Mouse (Mus musculus) cerebellum, adult 9-10 months (tissue): ENCODE data around the gene Olfr157.
"Not testable (repeated sequence)": the region's sequence is repeated elsewhere in the genome, so short reads cannot be mapped to it uniquely, and the experiment has no call there.

ENCODE experiments used
- DNase-seq: peaks from one replicate; pipeline ENCODE4 v3.0.0; 2022

Olfr157 gene

DNA sequence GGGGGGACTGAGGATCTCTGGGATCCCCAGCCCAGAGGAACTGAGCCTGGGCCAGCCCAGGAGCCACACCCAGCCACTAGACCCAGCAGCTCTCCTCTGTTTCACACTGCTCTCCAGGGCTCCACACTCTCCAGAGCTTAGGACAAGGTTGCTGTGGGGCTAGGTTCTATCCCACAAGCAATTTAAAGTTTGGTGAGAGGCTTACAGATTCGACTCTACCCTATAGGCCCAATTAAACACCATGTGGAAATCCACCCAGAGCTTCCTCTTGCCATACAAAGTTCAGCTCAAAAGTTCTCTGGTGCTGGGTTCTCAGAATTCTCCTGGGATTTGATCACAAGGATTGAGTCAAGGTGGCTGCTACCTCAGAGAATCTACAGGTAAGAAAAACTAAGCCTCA lies at the start of gene Olfr157:
Gene Olfr157, minus strand, starts transcription at position 101 of the 400 bp plus-strand sequence.
- no peak for DNase-seq

DNA sequence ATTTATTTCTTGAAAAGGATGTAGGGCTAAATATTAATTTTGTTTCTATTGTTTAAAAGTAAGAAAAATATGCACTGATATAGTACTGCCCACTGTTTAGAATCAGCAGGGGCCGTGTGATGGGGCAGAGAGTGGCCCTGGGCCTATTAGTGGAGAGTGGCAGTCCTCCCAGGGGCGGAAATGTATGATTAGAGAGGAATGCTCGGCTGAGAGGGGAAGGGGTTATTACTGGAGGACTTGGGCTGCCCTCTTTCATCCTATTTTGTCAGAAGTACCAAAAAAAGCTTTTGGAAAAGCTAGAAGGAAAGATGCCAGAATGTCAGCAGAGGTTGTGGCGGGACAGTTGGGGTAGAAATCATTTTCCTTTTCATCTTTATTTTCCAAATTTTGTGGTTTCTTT lies 44.2 kb upstream of the Olfr157 start:
- DNase-seq = no peak

DNA sequence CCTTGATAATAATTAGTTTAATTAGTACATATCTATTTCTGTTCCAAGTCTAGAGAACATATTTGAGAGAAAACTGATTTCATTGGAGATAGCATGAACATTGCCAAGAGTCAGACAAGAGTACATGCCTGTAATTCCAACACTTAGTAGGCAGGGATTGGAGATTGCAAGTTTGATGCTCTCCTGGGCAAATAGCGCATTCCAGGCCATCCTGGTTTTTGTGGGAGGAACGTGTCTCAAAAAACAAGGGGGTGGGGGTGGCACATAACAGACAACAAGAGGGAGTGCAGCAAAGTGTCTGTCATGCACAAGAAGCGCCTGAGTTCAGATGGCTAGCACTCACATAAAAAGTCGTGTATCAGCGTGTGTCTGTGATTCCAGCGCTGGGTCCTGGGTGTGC lies 39.6 kb upstream of the Olfr157 start:
- no peak for DNase-seq

DNA sequence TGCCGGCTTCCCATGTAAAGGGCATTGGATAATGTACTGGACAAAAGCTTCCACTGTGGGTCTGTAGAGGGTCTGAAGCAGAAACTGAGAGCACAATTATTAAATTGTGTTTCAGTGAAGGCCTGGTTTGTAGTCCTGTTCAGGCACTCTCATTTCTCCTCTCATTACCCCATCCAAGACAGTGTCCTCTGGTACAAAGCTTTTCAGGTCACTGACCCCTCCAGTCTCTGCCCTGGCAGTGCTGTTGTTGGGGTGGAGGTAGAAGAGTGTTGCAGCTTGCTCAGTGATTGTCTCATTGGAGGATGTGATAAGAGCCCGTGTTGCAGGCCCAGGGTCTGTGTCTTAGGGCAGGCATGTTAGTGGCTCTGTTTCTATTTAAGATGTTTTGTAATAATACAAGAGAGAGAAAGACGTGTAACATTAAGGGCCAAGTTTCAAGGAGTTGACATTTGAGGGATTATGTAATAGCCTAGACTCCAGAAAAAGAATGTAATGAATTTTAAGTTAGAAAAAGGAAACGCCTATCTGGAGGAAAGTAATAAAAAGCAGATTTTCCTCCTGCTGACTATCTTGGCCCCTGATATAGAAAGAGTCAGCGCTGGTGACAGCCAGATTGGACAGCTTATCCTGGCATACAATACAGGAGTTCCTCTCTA lies 38.2 kb upstream of the Olfr157 start:
- no peak for DNase-seq

DNA sequence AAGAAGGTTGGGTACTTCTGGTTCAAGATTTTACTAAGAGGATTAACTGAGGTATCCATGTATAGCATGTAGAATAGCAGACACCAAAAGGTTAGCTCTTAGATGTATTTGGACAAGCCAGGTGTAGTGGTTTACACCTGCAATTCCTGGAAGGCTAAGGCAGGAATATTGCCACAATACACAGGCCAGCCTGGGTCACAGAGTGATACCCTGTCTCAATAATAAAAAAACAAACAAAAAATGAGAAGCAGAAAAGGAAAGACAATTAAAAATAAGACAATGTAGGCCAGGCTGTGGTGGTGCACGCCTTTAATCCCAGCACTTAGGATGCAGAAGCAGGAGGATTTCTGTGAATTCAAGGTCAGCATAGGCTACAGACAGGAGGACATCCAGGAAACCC lies 37.2 kb upstream of the Olfr157 start:
- no peak for DNase-seq

DNA sequence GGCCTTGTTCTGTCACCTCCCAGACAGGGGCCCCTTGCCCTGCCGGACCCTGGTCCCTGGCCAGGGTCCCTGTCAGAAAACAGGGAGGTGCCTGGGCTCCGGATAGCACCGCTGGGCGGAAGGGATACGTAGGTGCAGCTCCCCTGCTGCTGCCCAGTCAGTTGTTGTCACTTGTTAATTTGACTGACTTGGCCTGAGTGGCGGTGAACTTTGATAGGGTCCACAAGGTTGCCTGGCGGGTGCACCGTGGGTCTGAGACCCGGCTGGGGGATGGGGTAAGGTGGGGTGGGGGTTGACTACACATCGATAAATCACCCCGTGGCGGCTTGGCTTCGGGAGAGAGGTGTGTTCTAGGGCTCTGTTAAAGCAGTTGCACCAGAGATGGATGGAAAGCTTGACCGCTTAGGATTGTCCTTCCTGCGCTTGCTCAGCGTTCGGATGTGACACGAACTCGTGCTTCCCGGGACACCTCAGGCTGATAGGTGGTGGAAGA lies 36.0 kb upstream of the Olfr157 start:
- peak; percentile 18 for DNase-seq

DNA sequence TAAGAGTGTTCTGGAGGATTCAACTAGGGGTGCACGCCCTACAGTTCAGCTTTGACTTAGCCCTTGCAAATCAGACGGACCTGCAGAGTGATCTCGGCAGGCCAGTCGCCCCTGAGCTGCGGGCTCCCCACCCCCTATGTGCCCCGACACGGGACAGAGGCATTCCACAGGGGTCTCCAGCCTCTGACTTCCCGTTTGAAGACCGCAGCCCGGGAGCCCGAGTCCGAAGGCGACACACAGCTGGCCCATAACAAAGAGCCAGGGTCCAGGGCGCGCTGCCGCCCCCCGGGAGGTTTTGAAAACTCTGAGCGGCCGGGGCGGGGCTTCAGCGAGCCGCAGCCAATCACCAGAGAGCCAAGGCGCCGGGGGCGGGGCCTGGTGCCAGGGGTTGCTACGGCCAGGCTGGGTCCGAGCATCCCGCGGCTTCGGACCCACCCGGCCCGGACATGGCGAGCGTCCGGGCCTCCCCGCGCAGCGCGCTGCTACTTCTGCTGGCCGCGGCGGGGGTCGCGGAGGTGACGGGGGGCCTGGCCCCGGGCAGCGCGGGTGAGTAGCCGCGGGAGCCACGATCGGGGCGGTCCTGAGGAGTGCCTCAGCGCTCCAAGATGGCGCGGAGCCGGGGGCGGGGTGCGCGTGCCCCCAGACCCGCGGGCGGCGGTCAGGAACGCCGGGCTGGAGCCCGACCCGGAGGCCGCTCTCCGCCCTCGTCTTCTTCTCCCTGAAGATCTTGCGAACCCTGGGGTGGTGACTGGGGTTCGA lies 35.3 kb upstream of the Olfr157 start, which contains the start of gene Reck:
Gene Reck, plus strand, starts transcription at position 371 of the 759 bp plus-strand sequence.
- DNase-seq = peak; percentile 74

DNA sequence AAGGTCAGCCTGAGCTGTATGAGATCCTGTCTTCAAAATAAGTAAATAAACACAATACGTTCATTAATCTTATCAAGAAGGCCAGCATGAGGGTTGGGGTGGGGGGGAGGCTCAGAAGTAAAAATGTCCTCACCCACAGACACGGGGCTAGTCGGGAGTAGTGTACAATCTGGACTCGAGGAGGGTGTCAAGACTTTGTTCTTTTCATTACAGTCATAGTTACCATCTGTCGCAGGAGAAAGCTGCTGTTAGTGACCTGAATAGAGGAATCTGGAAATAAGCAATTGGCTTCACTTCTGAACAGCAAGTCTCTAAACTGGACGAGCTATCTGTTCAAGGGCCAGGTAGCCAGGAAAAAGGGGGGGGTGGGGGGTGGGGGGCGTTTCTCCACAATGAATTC lies 34.5 kb upstream of the Olfr157 start:
- DNase-seq = no peak

DNA sequence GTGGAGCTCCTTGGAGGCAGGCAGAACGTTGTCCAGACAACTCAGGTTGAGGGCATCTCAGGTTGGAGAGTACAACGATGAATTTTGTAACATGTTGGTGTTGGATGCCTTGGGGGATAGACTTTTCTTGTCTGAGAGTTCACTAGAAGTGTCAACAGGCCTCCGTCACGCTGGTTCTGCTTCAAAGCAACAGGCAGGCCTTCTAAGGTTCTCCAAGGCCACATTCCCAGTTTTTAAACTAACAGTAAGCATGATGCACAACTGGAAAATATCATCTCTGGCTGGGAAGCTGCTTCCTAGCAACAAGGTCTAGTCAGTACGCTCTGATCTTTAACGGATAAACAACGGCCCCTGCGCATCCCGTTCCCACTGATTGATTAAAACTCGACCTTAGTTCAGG lies 29.8 kb upstream of the Olfr157 start:
- no peak for DNase-seq

DNA sequence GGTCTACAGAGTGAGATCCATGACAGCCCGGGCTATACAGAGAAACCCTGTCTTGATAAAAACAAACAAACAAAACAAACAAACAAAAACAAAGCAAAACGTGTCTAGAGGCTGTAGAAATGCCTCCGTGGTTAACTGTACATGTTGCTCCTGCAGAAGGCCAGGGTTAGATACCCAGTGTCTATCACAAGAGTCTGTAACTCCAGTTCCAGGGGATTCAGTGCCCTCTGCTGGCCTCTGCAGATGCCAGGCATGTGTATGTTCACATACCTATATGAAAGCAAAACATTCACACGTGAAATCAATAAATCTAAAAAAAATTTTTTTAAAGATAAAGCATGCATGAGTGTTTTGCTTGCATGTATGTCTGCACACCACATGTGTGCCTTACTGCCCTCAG lies 23.3 kb upstream of the Olfr157 start:
- no peak for DNase-seq

DNA sequence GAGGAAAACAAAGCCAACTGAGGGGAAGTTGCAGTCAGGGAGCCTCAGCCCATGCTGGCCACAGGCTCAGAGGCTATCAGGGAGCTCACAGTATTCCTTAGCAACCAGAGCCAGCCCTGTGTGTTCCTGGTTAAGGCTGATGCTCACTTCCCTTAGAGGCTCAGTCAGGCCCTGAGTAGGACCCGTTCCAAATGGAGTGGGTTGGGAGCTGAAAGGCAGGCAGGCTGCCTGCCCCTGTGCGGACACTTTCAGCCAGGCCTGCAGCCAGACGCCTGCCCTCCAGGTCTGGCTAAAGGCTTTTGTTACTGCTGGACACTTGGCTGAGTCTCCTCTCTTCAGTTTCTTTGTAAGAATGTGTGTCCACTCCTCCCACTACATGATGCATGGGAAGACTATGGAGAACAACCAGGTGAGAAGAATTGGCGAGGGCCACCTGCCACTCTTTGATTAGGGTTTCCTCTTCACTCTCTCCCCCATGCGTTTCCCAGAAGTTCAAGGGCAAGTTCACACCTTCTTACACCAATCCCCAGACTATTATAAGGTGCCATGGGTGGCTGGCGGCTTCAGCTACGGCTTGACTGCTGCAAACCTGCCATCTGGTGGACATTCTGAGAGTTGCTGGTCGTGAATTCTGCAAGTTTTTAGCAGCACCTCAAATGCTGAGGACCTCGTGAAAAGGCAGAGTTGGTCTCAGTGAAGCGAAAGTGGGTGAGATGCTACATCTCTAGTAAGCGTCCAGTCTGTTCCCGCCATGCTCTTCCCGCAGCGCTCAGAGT lies 20.9 kb upstream of the Olfr157 start:
- peak; percentile 65 for DNase-seq

DNA sequence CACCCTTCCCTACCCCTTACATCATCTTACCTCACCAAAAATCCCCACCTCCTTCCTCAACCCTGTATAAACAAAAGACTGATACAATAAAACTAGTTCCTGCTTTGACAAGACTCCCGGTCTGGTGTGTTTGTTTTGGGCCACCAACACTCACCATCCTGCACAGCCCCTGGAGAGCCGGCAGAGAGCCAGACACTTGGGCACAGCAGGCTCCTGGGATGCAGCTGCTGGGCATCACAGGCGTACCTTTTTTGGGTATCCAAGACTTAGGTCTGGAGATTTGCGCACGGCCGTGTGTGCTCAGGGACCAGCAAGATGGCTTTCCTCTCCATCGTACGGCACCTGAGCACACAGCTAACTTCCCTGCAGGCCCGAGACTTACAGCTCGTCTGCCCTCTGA lies 19.9 kb upstream of the Olfr157 start:
- DNase-seq = no peak

DNA sequence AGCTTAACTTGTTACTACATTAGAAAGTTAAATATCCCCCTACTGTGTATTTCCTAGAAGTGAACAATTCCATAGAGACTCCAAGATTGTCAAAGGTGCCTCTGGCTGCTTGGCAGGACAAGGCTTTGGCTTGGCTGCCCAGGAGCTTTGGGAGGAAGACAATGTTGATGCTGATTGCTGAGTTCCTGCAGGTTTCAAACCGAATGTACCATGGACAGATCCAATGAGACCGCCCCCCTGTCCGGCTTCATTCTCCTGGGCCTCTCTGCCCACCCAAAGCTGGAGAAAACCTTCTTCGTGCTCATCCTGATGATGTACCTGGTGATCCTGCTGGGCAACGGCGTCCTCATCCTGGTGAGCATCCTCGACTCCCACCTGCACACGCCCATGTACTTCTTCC lies 14.1 kb upstream of the Olfr157 start:
- no peak for DNase-seq

DNA sequence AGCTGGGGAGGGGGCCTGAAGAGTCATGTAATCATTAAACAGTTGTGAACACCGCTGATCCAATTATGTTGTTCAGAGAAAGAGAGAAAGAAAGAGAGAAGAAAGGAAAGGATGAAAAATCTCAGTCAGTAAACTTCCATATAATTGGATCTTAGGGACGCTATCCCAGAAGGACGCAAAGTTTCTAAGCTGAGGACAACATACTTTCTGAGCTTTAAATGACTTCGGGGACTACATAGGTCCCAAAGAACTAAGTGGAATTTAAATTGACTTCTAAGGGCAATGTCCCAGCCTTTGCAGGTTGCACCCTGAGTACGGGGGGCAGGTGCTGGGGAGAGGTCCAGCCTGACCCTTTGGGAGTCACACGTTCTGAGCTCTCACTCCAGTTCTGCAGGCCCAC lies 11.3 kb upstream of the Olfr157 start, which contains the start of gene Olfr155:
Gene Olfr155, plus strand, starts transcription at position 301 of the 400 bp plus-strand sequence.
- no peak for DNase-seq

DNA sequence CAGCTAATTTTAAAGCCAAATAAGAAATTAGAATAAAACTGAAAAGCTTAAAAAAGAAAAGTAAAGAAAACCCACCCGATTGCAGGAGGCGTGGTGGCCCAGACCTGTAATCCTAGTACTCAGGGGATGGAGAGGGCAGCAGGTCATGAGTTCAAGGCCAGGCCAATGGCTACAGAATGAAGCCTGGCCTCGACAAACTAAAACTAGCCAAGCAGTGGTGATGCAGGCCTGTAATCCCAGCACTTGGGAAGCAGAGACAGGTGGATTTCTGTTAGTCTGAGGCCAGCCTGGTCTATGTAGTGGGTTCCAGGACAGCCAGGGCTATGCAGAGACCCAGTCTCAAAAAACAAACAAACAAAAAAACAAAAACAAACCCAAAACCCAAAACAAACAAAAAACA lies 1.7 kb downstream of the Olfr157 start:
- DNase-seq = no peak

DNA sequence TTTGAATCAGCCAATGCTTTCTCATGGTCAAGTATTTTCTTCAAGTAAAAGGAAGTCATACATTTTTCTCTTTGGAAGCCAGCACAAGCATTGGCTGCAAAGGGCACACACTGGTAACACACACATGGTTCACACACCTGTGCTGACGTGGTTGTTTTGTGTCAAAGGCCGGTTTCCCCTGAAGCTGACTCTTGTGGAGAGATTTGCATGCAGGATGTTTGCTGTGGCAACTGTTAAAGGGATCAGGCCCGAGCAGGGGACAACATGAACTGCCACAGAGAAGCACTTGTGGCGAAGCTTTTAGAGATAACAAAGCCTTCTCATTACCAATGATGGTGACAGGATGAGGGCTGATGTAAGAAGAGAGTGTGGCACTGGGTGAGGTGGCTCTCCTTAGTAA lies 5.3 kb downstream of the Olfr157 start:
- no peak for DNase-seq

DNA sequence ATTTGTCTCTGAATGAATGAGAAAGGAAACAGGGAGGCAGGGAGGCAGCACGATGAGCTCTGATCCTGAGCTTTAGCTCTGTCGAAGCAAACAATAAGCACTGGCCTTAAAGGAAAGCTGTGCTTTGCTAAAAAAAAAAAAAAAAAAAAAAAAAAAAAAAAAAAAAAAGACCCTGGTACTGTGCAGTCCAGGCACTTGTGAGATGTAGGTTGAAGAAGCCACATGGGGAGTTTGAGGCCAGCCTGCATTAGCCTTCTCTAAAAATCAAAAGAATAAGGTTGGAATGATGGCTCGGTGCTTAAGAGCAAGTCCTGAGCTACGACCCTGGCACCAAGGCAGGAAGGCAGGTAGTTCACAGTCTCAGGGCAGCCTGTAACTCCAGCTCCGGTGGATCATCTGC lies 6.2 kb downstream of the Olfr157 start:
- DNase-seq = no peak

DNA sequence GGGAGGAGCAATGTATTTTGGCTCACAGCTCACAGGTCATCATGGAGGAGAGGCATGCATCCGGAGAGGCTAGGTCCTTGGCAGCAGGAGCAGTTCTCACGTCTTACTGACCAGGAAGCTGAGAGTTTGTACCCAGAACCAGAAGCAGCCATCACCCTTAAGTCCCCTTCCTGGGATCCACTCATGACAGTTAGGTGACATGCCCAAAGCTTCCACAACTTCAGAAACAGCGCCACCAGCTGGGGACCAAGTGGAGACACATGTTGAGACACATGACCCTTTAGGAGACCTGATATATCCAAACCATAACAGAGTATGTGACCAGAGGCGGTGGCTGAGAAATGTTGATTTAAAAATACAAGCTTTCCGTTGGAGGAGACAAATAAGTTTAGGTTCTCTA lies 8.0 kb downstream of the Olfr157 start:
- no peak for DNase-seq

DNA sequence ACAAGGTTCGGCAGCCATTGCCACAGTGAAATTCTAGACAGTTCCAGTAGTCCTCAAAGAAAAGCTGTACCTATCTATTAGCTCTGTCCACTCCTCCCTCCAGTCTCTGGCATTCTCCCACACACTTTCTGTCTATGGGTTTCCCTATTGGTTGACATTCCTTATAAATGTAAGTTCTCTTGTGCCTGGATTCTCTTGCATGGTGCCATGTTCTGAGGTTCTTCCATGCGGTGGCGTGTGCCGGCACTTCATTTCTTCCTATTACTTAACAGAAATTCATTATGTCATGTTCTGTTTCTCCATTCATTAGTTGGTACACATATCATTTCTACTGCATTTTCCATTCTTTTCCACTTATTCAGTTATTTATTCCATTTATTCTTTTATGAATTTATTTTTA lies 11.2 kb downstream of the Olfr157 start:
- no peak for DNase-seq

DNA sequence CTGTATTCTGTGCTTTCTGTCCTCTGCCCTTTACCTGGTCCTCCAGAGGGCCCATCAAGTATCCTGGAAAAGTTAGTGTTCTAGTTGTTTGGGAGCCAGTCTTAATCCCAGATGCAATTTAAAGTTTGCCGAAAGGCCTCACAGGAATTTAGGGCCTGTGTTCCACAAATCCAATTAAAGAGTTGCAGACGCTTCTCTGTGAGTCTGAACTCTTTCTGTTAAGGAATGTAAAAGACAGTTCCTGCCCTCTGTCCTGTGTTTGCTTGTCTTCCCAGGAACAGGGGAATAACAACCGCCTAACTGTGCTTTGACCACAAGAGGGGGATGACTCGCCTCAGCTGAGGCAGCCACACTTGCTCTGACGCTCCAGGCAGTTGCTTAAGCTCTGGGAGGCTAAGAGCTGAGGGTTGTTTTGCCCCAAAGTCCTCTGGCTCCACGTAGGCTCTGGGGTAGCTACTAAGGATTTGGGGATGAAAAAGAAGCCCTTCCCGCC lies 16.1 kb downstream of the Olfr157 start, which contains the start of gene Olfr156:
Gene Olfr156, minus strand, starts transcription at position 51 of the 493 bp plus-strand sequence.
- no peak for DNase-seq

DNA sequence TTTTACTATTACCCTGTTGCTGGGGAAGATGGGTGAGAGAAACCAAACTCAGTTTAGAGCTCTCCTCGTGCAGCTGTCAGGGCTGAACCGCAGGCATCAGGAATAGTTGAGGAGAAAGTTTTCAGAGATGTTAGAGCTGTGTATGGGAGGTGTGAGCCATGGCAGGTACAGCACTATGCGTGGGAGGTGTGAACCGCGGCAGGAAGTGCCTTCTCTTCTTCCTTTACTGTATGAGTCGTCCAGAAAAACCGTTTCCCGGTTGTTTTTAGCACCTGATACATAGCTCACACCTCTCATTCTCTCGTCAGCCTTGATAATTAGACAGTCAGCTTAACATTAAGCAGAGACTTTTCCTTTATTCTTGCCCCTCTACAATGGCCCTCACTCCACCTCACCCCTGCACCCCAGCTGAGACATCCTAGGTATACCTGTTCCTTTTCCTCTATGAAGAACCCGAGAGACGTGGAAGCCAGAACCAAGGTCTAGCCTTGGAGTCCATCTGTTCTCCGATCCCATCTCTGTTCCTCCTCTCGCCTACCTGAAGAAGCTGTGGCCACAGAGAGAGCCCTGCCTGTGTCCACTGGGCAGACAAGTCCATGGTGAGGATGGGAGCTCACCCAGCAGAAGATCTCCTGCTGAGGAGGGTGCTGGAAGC lies 17.0 kb downstream of the Olfr157 start:
- DNase-seq = no peak

DNA sequence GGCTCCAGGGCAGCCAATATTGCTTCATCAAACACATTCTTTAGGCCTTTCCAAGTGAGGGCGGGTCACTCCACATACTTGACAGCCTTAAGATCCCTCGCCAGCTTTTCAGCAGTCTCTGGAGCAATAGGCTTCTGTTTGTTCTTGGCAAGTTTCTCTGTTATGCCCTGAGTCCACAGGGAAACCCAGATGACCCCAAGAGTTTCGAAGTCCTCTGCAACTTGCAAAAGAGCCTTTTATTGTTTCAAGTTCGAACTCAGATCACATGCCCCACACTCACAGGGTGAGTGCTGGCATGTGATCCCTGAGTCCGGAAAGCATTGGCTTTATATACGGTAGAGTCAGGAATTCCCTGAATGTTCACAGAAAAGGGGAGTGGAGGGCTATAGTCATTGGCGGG lies 41.1 kb downstream of the Olfr157 start:
- no peak for DNase-seq

DNA sequence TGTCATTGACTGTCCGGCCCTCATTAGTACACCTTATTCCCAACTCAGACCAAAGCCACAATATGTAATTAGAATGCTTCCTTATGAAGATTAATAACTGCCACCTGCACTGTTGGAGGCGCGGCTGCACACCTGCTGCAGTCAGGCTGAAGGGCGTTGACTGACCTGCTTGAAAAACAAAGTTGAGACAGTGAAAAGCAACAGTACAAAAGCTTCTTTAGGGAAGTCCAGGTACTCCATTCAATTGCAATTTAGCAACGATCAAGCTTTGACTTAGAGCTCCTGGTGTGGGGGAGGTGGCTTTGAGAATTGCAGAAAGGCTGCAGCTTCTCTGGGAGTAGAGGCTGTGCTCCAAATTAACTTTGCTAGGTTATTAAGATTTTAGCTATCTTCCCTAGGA lies 44.2 kb downstream of the Olfr157 start:
- DNase-seq = not testable (repeated sequence)
